Mouse (Mus musculus) testis, adult 2 months (tissue): ENCODE measurements around the gene Usp12.

ENCODE experiments used
- CTCF ChIP-seq: fragments of 200-500 bp; IDR thresholded peaks from 2 replicates; pipeline ENCODE4 v1.5.1; 2012; ENCODE audit warnings: low read depth, mild to moderate bottlenecking, inconsistent platforms, low read length, moderate library complexity; ENCODE audit not compliant: control insufficient read depth, insufficient read depth, insufficient replicate concordance
- POLR2A ChIP-seq: fragments of 200-500 bp; IDR thresholded peaks from 2 replicates; pipeline ENCODE4 v1.6.1; 2012; ENCODE audit warnings: low read depth, mild to moderate bottlenecking, inconsistent platforms, low read length, moderate library complexity; ENCODE audit not compliant: control insufficient read depth

DNA sequence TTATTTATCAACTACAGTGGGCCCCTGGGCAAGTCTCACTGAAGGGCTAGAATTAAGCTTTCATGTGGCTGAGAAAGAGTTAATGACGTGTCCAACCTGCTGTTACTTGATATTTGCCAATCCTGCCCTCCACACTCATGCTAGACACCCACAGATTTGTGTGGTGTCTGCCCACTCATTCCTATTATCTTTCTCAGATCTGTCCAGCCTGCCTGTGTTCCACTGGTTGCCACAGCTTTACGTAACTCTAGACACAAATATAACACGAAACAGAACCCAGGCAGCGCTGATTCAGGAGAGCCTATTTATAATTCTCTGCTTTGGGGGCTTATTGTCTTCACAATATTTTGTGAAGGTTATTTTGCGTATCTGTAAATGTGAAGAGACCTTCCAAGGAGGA lies 46.5 kb upstream of the Usp12 start:
- no peak for TF ChIP-seq CTCF
- no peak for TF ChIP-seq POLR2A
